Mouse (Mus musculus) yolk sac, embryonic 10.5 days (tissue): ENCODE measurements at regions not wholly inside any gene's neighbourhood (a gene's known extent, or its start where the extent isn't known, plus 50 kb on each side); places are given as distances from the start of the nearest gene placed in this dataset.

ENCODE experiments used
- DNase-seq: peaks from one replicate; pipeline ENCODE4 v3.0.0-alpha.2; 2017; ENCODE audit warnings: low spot score

- no peak for DNase-seq
These were observed 90.4 kb downstream of the Otol1 start for GRCm38 (mm10) chr3:70097813-70098212.

- no peak for DNase-seq
These were observed 94.7 kb downstream of the Otol1 start for GRCm38 (mm10) chr3:70102091-70102490.

GRCm38 (mm10) chr3:70102593-70103213, 95.3 kb downstream of the Otol1 start:
- DNase-seq: no peak

- DNase-seq: peak; percentile 23
These were observed 96.8 kb downstream of the Otol1 start for GRCm38 (mm10) chr3:70103983-70104827.

- DNase-seq: peak; percentile 32
These were observed 97.5 kb downstream of the Otol1 start for GRCm38 (mm10) chr3:70104828-70105399.

GRCm38 (mm10) chr3:70105561-70105960, 98.1 kb downstream of the Otol1 start:
- no peak for DNase-seq

GRCm38 (mm10) chr3:70106141-70106540, 98.7 kb downstream of the Otol1 start:
- DNase-seq: no peak

- no peak for DNase-seq
These were observed 118.8 kb downstream of the Otol1 start for GRCm38 (mm10) chr3:70126212-70126611.

GRCm38 (mm10) chr3:70130241-70131029, 123.0 kb downstream of the Otol1 start:
- no peak for DNase-seq

- DNase-seq: no peak
These were observed 127.5 kb downstream of the Otol1 start for GRCm38 (mm10) chr3:70134963-70135362.

GRCm38 (mm10) chr3:70138488-70138887, 131.1 kb downstream of the Otol1 start:
- DNase-seq: no peak

GRCm38 (mm10) chr3:70138926-70139325, 131.5 kb downstream of the Otol1 start:
- no peak for DNase-seq

- no peak for DNase-seq
These were observed 138.3 kb downstream of the Otol1 start for GRCm38 (mm10) chr3:70145728-70146127.

- DNase-seq: no peak
These were observed 143.7 kb downstream of the Otol1 start for GRCm38 (mm10) chr3:70151156-70151555.

GRCm38 (mm10) chr3:70160043-70160442, 152.6 kb downstream of the Otol1 start:
- no peak for DNase-seq

- no peak for DNase-seq
These were observed 164.3 kb downstream of the Otol1 start for GRCm38 (mm10) chr3:70171667-70172066.

- no peak for DNase-seq
These were observed 169.0 kb downstream of the Otol1 start for GRCm38 (mm10) chr3:70176391-70176790.

GRCm38 (mm10) chr3:70181611-70182010, 174.2 kb downstream of the Otol1 start:
- DNase-seq: no peak

- no peak for DNase-seq
These were observed 183.3 kb downstream of the Otol1 start for GRCm38 (mm10) chr3:70190741-70191140.

GRCm38 (mm10) chr3:70196671-70197070, 189.3 kb downstream of the Otol1 start:
- DNase-seq: no peak

- DNase-seq: no peak
These were observed 191.5 kb downstream of the Otol1 start for GRCm38 (mm10) chr3:70198890-70199289.

- DNase-seq: no peak
These were observed 194.0 kb downstream of the Otol1 start for GRCm38 (mm10) chr3:70201334-70201943.
